Mouse (Mus musculus) liver, postnatal 0 days (tissue): Measurements from ENCODE around the gene Ilf3. TPM values are rescaled to one million over a fixed set of nuclear protein-coding genes. Genes with fewer than 3 reads are reported as not detected.

Experiments used
- ATAC-seq: fragments of 200-750 bp; cut with Nextera tagmentation; 2 replicates; pipeline ENCODE4 v1.8.0; 2017; ENCODE audit warnings: mild to moderate bottlenecking, moderate library complexity
- DNase-seq: peaks from one replicate; pipeline ENCODE4 v3.0.0-alpha.2; 2016
- H3K27ac ChIP-seq: fragments of 300-500 bp; sonication (generic); 2 replicates; pipeline ENCODE4 v1.5.1; 2014; ENCODE audit warnings: antibody characterized with exemption, moderate library complexity, mild to moderate bottlenecking, low read depth
- H3K27me3 ChIP-seq: fragments of 300-500 bp; sonication (generic); 2 replicates; pipeline ENCODE4 v1.6.1; 2014; ENCODE audit warnings: low read length, control low read depth, mixed read lengths; ENCODE audit not compliant: insufficient read depth
- H3K36me3 ChIP-seq: fragments of 300-500 bp; sonication (generic); replicated peaks from 2 replicates; pipeline ENCODE4 v1.6.1; 2014; ENCODE audit warnings: mild to moderate bottlenecking, control low read depth, low read length, moderate library complexity, mixed read lengths; ENCODE audit not compliant: insufficient read depth
- H3K4me1 ChIP-seq: fragments of 300-500 bp; sonication (generic); 2 replicates; pipeline ENCODE4 v1.6.1; 2014; ENCODE audit warnings: antibody characterized with exemption, mild to moderate bottlenecking, control low read depth; ENCODE audit not compliant: insufficient read depth
- H3K4me2 ChIP-seq: fragments of 300-500 bp; sonication (generic); 2 replicates; pipeline ENCODE4 v1.6.1; 2014; ENCODE audit warnings: low read depth, mild to moderate bottlenecking, low read length, moderate library complexity, mixed read lengths
- H3K4me3 ChIP-seq: fragments of 300-500 bp; sonication (generic); 2 replicates; pipeline ENCODE4 v1.5.1; 2014; ENCODE audit warnings: low read depth, low read length
- H3K9ac ChIP-seq: fragments of 300-500 bp; sonication (generic); replicated peaks from 2 replicates; pipeline ENCODE4 v1.6.1; 2014; ENCODE audit warnings: mild to moderate bottlenecking, moderate library complexity
- H3K9me3 ChIP-seq: fragments of 300-500 bp; sonication (generic); 2 replicates; pipeline ENCODE4 v1.6.1; 2016; ENCODE audit warnings: mild to moderate bottlenecking, control low read depth, low read length, mixed read lengths
- CTCF ChIP-seq: sonication (generic); IDR thresholded peaks from 2 replicates; pipeline ENCODE4 v1.5.1; 2016; ENCODE audit warnings: antibody characterized with exemption, low read depth
- EP300 ChIP-seq: IDR thresholded peaks from 2 replicates; pipeline ENCODE4 v1.6.1; 2016; ENCODE audit warnings: antibody characterized with exemption, low read depth, mild to moderate bottlenecking
- WGBS: fragments of 180-500 bp; shearing (Covaris S2); extraction: QIAGEN DNeasy Blood & Tissue Kit; methylation state at CpG from one replicate; pipeline ENCODE4 v1.1.7; 2014; ENCODE audit not compliant: insufficient replicate concordance; 5-methylcytosine and 5-hydroxymethylcytosine counted together
- polyA plus RNA-seq: library from polyadenylated mRNA; unstranded; fragments of >200 nt; fragmentation: Nextera tagmentation; extraction: Ambion mirVana; gene quantifications from 2 replicates; pipeline ENCODE4 v1.2.1, GENCODE M21; 2015

Gene Ilf3
- polyA plus RNA-seq, 1 experiment from 2014 or later, result 23.5 TPM

GRCm38 (mm10) chr9:21336491-21336890, 31.2 kb upstream of the Ilf3 start:
- ATAC-seq (no peak), DNase-seq (no peak)
- no peak overlapping the region for H3K4me2 ChIP-seq
- peaks cover 11% of the 10 kb centered on the region for H3K4me1 ChIP-seq
- 85% methylated on average over 8 of the region's 8 CpGs for WGBS
- H3K36me3 ChIP-seq, result peaks cover 5% of the 10 kb centered on the region; the same call in 1 of the 2 replicates
- H3K27ac ChIP-seq, result no peak overlapping the region
- H3K4me3 ChIP-seq, result no peak overlapping the region
- H3K9me3 ChIP-seq, result no peaks in the 10 kb centered on the region
- no peaks in the 10 kb centered on the region for H3K27me3 ChIP-seq
- H3K9ac ChIP-seq, result no peak overlapping the region
- TF ChIP-seq CTCF (no peak), EP300 (no peak)

- 62% methylated on average over 19 of the region's 20 CpGs for WGBS
- DNase-seq, result no peak
- no peaks in the 10 kb centered on the region for H3K27me3 ChIP-seq
- no peak overlapping the region for H3K9ac ChIP-seq
- H3K4me1 ChIP-seq, result peaks cover 4% of the 10 kb centered on the region
- no peaks in the 10 kb centered on the region for H3K9me3 ChIP-seq
- no peak overlapping the region for H3K27ac ChIP-seq
- no peak for ATAC-seq
- H3K36me3 ChIP-seq, result peaks cover 7% of the 10 kb centered on the region; the same call in 1 of the 2 replicates
- H3K4me2 ChIP-seq, result no peak overlapping the region
- no peak overlapping the region for H3K4me3 ChIP-seq
- TF ChIP-seq CTCF (no peak), EP300 (no peak)
Observed at GRCm38 (mm10) chr9:21337652-21338051, 30.0 kb upstream of the Ilf3 start.

- 60% methylated on average over 4 of the region's 4 CpGs for WGBS
- no peak for DNase-seq
- H3K4me1 ChIP-seq, result no peaks in the 10 kb centered on the region
- ATAC-seq, result no peak
- H3K4me2 ChIP-seq, result no peak overlapping the region
- H3K27ac ChIP-seq, result no peak overlapping the region
- no peaks in the 10 kb centered on the region for H3K9me3 ChIP-seq
- peaks cover 11% of the 10 kb centered on the region; the same call in 1 of the 2 replicates for H3K36me3 ChIP-seq
- H3K4me3 ChIP-seq, result no peak overlapping the region
- no peaks in the 10 kb centered on the region for H3K27me3 ChIP-seq
- TF ChIP-seq EP300, result no peak
- no peak for TF ChIP-seq CTCF
- H3K9ac ChIP-seq, result no peak overlapping the region
Observed at GRCm38 (mm10) chr9:21340411-21340810, 27.3 kb upstream of the Ilf3 start.

GRCm38 (mm10) chr9:21346627-21347365, 20.9 kb upstream of the Ilf3 start:
- Histone ChIP-seq H3K27me3 (no peaks in the 10 kb centered on the region), H3K27ac (no peak overlapping the region), H3K4me2 (no peak overlapping the region), H3K36me3 (peaks cover 18% of the 10 kb centered on the region), H3K9me3 (no peaks in the 10 kb centered on the region), H3K9ac (no peak overlapping the region), H3K4me1 (no peaks in the 10 kb centered on the region), H3K4me3 (no peak overlapping the region)
- peak; percentile 12 for DNase-seq
- WGBS, result 83% methylated on average over 16 of the region's 16 CpGs
- ATAC-seq, result no peak
- TF ChIP-seq CTCF (no peak), EP300 (no peak)

- WGBS, result 63% methylated on average over 3 of the region's 3 CpGs
- H3K27me3 ChIP-seq, result no peaks in the 10 kb centered on the region
- DNase-seq, result peak; percentile 15
- no peak overlapping the region for H3K4me3 ChIP-seq
- H3K9me3 ChIP-seq, result no peaks in the 10 kb centered on the region
- no peak overlapping the region for H3K4me2 ChIP-seq
- H3K36me3 ChIP-seq, result peaks cover 12% of the 10 kb centered on the region; the same call in 1 of the 2 replicates
- no peaks in the 10 kb centered on the region for H3K4me1 ChIP-seq
- H3K27ac ChIP-seq, result no peak overlapping the region
- no peak for ATAC-seq
- TF ChIP-seq EP300 (no peak), CTCF (no peak)
- H3K9ac ChIP-seq, result no peak overlapping the region
Observed at GRCm38 (mm10) chr9:21348152-21348551, 19.5 kb upstream of the Ilf3 start.

GRCm38 (mm10) chr9:21351178-21351577, 16.5 kb upstream of the Ilf3 start:
- ATAC-seq, result 0 out of 2 replicates have a peak, but pooled peaks have one; percentile 21
- TF ChIP-seq CTCF (no peak), EP300 (no peak)

More at GRCm38 (mm10) chr9:21351178-21351577, 16.5 kb upstream of the Ilf3 start:
- no peak overlapping the region for H3K27ac ChIP-seq
- H3K36me3 ChIP-seq, result peaks cover 12% of the 10 kb centered on the region; the same call in 1 of the 2 replicates
- H3K27me3 ChIP-seq, result no peaks in the 10 kb centered on the region
- no peaks in the 10 kb centered on the region for H3K4me1 ChIP-seq
- no peaks in the 10 kb centered on the region for H3K9me3 ChIP-seq
- H3K4me2 ChIP-seq, result no peak overlapping the region
- DNase-seq, result no peak
- no peak overlapping the region for H3K9ac ChIP-seq
- H3K4me3 ChIP-seq, result no peak overlapping the region
- 78% methylated on average over 7 of the region's 7 CpGs for WGBS
